Mouse (Mus musculus) hematopoietic stem cell, adult 5-6 weeks (primary cell): ENCODE data around the gene Acp4. TPM values are rescaled to one million over a fixed set of nuclear protein-coding genes. Genes with fewer than 3 reads are reported as not detected.
"Not testable (repeated sequence)": the region's sequence is repeated elsewhere in the genome, so short reads cannot be mapped to it uniquely, and the experiment has no call there.

Experiments used
- ATAC-seq, 2 experiments: fragments of 125-278 bp in 1 of 2; replicated peaks in 1 of 2; 2 replicates each; pipeline ENCODE4 v1.8.0; 2016 to 2017; ENCODE audit warnings: inconsistent platforms in 2 of 2, mild to moderate bottlenecking in 2 of 2, moderate number of reproducible peaks in 2 of 2, low read depth in 1 of 2, moderate TSS enrichment in 1 of 2; ENCODE audit not compliant: low FRiP score in 2 of 2, poor library complexity in 2 of 2, severe bottlenecking in 2 of 2, insufficient read depth in 1 of 2, low TSS enrichment in 1 of 2
- total RNA-seq: library from RNA; stranded (forward); fragments of 172-1452, 232-1000 nt; gene quantifications from 2 replicates; pipeline ENCODE4 v1.2.3, GENCODE M21; 2017

Gene Acp4
- total RNA-seq: 0.74 TPM in 1 of 2 replicates, not detected in the other

GRCm38 (mm10) chr7:44257278-44257677, at the start of gene Acp4:
Gene Acp4, minus strand, starts transcription at chr7:44257378.
- no peak for ATAC-seq

DNA sequence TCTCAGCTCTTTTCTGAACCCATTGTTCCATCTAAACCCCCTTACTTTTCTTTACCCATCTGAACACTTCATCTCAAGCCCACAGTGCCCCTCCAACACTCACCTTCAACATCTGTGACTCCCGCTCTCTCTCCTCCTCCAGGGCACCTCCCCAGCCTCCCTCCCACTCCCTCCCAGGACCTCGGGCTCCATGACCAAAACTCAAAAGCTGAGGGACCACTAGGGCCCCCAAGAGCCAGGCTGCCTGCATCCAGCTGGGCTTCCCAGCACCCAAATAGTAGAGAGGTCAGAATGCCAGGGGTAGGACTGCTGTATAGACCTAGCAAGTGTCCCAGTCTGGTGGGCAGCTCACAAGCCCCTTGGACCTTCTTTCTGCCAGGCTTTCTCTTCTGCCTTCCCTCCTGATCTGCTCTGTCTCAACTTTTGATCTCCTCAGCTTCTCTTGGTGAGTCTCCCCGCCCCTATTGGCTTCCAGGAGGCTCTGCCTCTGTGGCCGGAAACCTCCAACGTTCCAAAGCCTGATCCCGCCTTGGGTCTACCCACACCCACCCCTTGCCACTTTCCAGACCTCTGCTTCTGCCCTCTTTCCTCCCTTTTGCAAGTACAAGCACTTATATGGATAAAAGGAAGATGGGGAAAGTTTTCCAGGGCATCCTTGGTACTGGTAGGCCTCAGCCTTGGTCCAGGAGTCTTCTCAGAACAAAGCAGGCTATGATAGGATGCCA, 49.5 kb upstream of the Acp4 start, which contains the start of gene Clec11a:
Clec11a (minus strand) TSS at position 387 of the 725 bp plus-strand sequence.
- no peak for ATAC-seq

GRCm38 (mm10) chr7:44305686-44306085, 48.5 kb upstream of the Acp4 start:
- ATAC-seq: no peak

DNA sequence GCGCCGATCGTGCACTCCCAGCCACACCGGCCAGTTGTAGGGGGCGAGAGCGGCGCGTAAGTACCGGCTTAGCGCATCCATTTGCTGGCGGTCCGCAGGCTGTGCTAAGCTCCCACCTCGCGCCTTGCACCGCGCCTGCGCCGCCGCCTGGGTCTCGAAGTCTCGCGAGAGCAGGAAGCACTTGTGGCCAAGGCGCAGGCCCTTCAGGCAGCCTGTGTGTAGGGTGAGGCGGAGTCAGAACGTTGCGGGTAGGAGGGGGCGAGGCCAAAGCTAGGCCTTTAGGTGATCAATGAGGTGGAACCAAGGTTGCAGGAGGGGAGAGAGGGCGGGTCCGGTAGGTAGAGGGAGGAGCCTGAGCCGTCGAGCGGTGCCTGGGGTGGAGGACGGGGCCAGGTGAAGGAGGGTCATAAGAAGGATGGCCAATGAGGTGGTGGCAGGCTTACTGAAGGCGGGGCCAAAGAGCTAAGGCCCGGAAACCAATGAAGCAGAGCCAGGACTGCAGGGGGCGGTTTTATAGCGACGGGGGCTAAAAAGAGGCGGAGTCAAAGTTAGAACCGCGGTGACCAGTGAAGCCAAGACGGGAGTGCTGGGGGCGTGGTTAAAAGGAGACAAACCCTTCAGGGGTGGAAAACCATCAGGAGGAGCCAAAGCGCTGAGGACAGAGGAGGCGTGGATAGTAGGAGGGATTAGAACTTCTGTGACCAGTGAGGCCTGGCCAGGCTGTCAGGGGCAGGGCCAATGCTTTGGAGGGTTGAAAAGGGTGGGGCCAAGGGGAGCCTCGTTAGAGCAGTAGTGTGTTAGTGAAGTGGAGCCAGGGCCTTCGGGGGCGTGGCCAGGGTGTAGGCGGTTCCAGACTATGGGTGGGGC, 47.8 kb upstream of the Acp4 start:
- ATAC-seq: peak; percentile 87 to 90

GRCm38 (mm10) chr7:44304463-44304774, 47.2 kb upstream of the Acp4 start:
- ATAC-seq: peak in 1 of 2 experiments; percentile 9; a peak in 1 of 4 replicates

GRCm38 (mm10) chr7:44303346-44304340, 46.5 kb upstream of the Acp4 start:
- ATAC-seq: no peak

DNA sequence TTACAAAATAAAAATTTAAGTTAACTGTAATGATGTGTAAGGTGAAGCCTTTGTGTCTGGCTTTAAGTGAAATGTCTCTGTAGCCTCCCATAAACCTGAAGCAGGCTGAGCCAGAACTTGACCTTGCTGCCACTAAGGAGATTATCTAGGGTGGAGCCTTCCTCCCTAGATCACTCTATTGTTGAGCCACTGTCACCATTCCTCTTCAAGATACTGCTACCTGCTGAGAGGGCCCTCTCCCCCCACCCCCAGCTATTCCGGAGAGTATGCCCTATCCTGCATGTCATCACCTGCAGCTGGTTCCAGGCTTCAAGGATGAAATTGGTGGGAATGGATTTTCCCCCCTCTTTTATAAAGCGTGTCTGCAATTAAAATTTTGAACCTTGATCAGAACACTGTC, 40.3 kb upstream of the Acp4 start:
- not testable (repeated sequence) for ATAC-seq

DNA sequence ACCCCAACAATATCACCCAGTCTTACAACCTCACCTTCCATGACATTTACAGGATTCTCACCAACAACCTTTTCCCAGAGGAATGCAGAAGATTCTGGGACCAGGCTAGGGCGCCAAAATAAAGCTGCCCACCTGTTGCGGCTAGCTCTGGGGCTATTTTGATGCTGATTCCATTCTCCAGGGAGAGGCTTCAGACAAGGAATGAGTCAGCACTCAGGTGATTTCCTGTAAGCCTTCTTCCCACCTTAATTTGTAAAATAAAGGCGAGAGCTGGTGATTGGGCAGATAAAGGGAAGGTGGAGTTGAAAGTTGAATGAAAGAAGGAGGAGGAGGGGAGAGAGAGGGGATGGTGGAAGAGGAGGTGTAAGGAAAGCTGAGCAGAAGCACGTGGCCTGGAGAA, 34.2 kb upstream of the Acp4 start:
- no peak for ATAC-seq

- ATAC-seq: no peak
These were observed 33.8 kb upstream of the Acp4 start for GRCm38 (mm10) chr7:44290986-44291385.

DNA sequence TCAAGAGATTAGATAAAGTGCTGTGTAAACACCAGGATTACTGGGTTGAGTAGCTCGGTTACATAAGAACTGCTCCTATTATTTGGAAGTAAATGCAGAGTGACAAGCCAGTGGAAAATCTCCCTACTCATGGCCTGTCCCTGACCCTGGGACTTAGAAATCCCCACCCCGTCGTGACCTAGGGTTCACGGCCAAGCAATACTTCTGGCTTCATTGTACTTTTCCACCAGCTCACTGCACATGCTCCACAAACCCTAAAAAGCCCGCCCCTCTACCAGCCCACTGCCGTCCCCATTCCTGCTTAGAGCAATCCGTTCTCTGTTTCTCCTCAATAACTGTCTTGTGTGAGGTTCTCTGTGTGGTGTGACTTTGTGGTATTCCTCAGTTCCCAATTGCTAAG, 30.6 kb upstream of the Acp4 start:
- ATAC-seq: no peak

DNA sequence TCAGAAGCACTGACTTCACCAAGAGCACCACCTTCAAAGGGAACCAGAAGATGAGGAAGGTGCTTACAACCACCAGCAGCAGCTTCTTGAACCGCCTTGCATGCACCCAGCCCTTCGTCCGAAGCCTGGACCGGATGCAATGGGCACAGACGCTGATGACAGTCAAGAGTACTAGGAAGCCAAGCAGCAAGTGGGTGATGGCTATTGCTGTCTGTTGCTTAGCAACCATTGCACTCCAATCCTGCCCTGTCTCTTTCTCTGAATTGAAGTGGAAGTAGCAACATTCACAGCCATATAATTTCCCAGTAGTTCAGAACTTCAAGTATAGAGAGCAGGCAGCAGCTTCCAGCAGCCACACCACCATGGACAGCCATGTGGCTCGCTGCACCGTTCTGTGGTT, 24.4 kb upstream of the Acp4 start:
- no peak for ATAC-seq

DNA sequence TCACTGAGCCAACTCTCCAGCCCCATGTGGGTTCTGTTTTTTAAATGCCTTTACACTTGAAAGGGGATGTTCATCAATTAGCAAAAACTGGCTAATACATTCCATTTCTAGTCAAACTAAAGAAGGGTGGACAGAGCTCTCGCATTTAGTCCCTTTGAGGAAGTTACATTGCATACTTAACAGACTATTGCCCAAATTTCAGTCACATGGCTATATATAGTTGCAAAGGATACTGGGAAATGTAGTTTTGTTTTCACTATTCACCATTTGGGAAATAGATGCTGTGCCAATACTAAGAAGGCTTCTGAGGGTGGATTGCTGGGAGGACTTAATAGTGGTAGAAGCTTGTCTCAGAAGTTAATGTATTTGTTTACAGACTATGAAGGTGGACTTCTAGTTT, 23.8 kb upstream of the Acp4 start:
- peak; percentile 46 to 58; a peak in 3 of 4 replicates for ATAC-seq

DNA sequence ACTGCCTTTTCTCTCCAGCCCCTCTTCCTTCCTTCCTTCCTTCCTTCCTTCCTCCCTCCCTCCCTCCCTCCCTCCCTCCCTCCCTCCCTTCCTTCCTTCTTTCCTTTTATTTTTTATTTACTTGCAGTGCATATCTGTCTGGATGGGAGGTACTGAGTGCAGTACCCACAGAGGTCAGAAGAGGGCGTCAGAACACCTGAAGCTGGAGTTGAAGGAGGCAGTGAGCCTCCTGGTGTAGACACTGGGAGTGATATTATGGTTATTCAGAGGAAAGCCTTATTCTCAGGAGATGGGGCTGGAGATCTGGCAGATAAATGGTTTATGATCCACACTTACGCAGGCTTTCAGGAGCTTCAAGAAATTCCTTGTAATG, 20.1 kb upstream of the Acp4 start:
- no peak for ATAC-seq

DNA sequence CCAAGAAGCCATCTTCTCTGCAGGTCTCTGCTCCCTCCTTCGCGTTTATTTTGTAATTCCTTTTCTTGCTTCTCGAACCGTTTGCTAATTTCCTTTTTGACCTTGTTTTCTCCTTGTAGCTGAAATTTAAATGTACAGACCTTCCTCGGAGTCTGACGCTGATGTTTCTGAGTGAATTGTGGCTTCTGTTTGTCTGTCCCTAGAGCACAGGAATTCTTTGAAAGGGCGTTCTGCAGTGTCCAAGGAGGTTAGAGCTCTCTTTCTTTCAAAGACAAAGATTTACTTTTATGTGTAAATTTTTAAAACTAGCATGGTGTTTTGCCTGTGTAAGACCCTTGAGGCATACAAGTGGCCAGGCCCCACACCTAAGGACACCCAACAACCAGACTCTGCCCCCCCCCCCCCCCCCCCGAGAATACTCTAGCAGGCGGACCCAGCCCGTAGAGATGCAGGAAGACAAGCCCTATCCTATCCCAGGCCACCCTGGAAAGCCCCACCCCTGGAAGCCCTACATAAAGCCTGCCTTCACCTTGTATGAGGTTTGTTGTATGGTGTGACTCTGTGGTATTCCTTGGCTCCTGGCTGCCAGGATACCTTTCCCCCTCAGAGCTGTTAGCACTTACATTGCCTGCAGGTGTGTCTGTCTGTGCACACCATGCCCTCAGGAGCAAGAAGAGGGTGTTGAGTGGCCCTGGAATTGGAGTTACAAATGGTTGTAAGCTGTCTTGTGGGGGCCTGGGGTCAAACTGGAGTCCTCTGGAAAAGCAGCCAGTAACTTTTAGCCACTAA, 19.5 kb upstream of the Acp4 start:
- no peak for ATAC-seq

DNA sequence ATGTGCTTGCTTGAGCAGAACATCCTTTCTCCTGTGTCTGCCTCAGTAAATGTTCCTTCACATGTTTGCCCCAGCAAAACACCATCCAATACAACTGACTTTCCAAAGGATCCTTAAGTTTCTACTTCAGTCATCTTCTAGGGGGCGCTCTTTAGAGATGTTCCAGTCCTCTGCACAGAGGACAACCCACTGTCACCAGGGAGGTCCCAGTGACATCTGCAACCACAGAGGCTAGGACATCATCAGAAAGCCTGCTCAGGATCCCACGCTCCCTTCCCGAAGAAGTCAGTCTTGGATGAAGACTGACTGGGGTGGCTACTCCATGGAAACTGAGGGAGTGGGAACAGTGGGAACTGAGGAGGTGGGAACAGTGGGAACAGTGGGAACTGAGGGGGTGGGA, 18.4 kb upstream of the Acp4 start:
- no peak for ATAC-seq

DNA sequence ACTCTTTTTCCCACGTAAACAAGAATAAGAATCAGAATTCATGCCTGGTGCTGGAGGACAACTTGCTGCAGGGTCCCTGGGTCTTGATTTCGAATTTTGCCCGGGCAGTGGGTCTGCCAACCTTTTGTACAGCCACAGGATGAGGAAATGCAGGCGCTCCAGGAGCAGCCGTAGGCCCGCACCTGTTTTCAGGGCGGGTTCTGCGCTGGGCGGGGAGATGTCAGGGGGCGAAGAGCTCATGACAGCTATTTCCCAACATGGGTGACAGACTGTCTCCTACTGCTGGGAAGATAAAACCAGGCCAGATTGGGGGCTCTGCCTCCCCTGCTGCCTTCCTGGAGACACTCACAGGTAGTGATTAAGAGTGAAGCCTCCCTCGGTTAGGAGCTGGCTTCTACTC, 16.9 kb upstream of the Acp4 start:
- no peak for ATAC-seq

DNA sequence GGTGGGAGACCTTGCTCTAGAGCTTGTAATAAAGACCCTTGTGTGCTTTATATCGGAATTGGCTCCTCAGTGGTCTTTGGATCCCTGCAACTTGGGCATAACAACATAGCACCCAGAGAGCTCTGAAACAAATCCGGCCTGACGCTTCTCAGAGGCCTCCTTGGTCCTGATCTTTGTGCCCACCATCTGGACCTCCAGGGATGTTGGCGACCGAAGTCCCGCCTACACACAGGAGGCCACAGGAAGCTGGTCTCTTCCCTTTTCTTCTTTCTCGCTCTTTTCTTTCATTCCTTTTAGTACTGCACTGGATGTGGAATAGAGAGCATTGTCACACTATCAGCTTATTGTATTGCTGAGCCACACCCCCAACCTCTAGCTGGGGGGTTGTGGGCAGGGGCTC, 16.3 kb upstream of the Acp4 start:
- ATAC-seq: no peak
